15 mouse cellular contexts compared by ENCODE assay signal in genomic region chr9:50721061-50721460, GRCm38 (mm10). TPM values are rescaled to one million over a fixed set of nuclear protein-coding genes. Genes with fewer than 3 reads are reported as not detected.
DNase-seq lines count a peak whose midpoint lies in the region; ATAC-seq and TF ChIP-seq lines count a peak whose summit lies in the region.
"Had no signal": no experiment of that assay in that cellular context is flagged by ENCODE, and none has a peak within 500 bp of the region (broad histone marks: within the 10 kb centered on the region; RNA-seq: fewer than 3 reads in every experiment).

No protein-coding gene starts in this region.

- peaks cover 32% of the 10 kb centered on the region for H3K4me1 ChIP-seq in heart, embryonic 10.5 days
- peaks cover 2% of the 10 kb centered on the region for H3K4me1 ChIP-seq in heart, adult 2 months (ENCODE audit: control insufficient read depth, insufficient read depth, low read length)
- H3K4me1 ChIP-seq in embryonic facial prominence, embryonic 12.5 days = peaks cover 32% of the 10 kb centered on the region

- no peak for TF ChIP-seq EP300 in heart, adult 2 months (IDR thresholded peaks at IDR 0.05; ENCODE audit: insufficient read depth, low read depth, low read length)

- no peaks in the 10 kb centered on the region for H3K9me3 ChIP-seq in heart, embryonic 10.5 days
- H3K9me3 ChIP-seq in embryonic facial prominence, embryonic 12.5 days = no peaks in the 10 kb centered on the region
- H3K9me3 ChIP-seq: forebrain, embryonic 10.5 days; hindbrain, embryonic 12.5 days; midbrain, embryonic 10.5 days had no signal

- no peak for DNase-seq in heart, embryonic 10.5 days (ENCODE audit: low spot score)
- no peak for DNase-seq in heart, adult 2 months
- DNase-seq in layer of hippocampus, adult 2 months (ENCODE audit: low spot score in 2 of 2) = no peak
- no peak for DNase-seq in layer of hippocampus, adult 9-10 months (ENCODE audit: low spot score)
- peak; percentile 43 for DNase-seq in adrenal gland, postnatal 14 days
- no peak for DNase-seq in urinary bladder, postnatal 14 days (ENCODE audit: low spot score)
- DNase-seq: cerebellum, postnatal 36 days; gastrocnemius, postnatal 10 days; lung, adult 18-20 months; right cerebral cortex, adult 18-20 months; thymus, adult 18-20 months had no signal

- intact Hi-C loops in heart, adult 2 months (cut with DNase I) = loop anchor here (5.0 kb wide), 1 partner anchor 1106 kb away; no protein-coding TSS in a partner anchor

- H3K27ac ChIP-seq in heart, embryonic 10.5 days = peak overlapping the region; percentile 11; the same call in 1 of the 2 replicates
- no peak overlapping the region for H3K27ac ChIP-seq in heart, adult 2 months
- H3K27ac ChIP-seq in layer of hippocampus, adult 2 months = peak overlapping the region; percentile 51; the same call in 1 of the 2 replicates
- 0 out of 2 replicates have a peak overlapping the region, but pooled peaks have one; percentile 4 for H3K27ac ChIP-seq in embryonic facial prominence, embryonic 12.5 days
- H3K27ac ChIP-seq: forebrain, embryonic 10.5 days; hindbrain, embryonic 12.5 days; midbrain, embryonic 10.5 days had no signal

- H3K9ac ChIP-seq in heart, adult 2 months (ENCODE audit: low read depth, low read length) = no peak overlapping the region
- no peak overlapping the region for H3K9ac ChIP-seq in embryonic facial prominence, embryonic 12.5 days
- H3K9ac ChIP-seq: hindbrain, embryonic 12.5 days had no signal

- WGBS in heart, embryonic 10.5 days = 27% methylated on average over 12 of the region's 12 CpGs
- 48% methylated on average over 12 of the region's 12 CpGs for WGBS in heart, adult 2 months
- WGBS in embryonic facial prominence, embryonic 12.5 days = 32% methylated on average over 12 of the region's 12 CpGs

- H3K79me2 ChIP-seq in heart, adult 2 months (replicated peaks; ENCODE audit: control insufficient read depth, insufficient read depth, low read length) = no peaks in the 10 kb centered on the region

- TF ChIP-seq CTCF in heart, adult 2 months (IDR thresholded peaks at IDR 0.05) = no peak
- TF ChIP-seq CTCF in layer of hippocampus, adult 2 months (conservative IDR thresholded peaks at IDR 0.05) = no peak

- ATAC-seq in embryonic facial prominence, embryonic 12.5 days (ENCODE audit: insufficient number of reproducible peaks, insufficient read depth, low FRiP score, low TSS enrichment) = no peak

- H3K4me2 ChIP-seq in embryonic facial prominence, embryonic 12.5 days (replicated peaks) = no peak overlapping the region
- H3K4me2 ChIP-seq: hindbrain, embryonic 12.5 days had no signal

- no peaks in the 10 kb centered on the region for H3K36me3 ChIP-seq in heart, embryonic 10.5 days
- 0 out of 2 replicates have a peak, but pooled peaks cover 2% of the 10 kb centered on the region for H3K36me3 ChIP-seq in heart, adult 2 months (ENCODE audit: control insufficient read depth, insufficient read depth, low read length)
- H3K36me3 ChIP-seq in embryonic facial prominence, embryonic 12.5 days = no peaks in the 10 kb centered on the region
- H3K36me3 ChIP-seq: midbrain, embryonic 10.5 days had no signal

- H3K4me3 ChIP-seq in heart, embryonic 10.5 days = no peak overlapping the region
- no peak overlapping the region for H3K4me3 ChIP-seq in heart, adult 2 months
- H3K4me3 ChIP-seq in layer of hippocampus, adult 2 months = no peak overlapping the region
- no peak overlapping the region for H3K4me3 ChIP-seq in embryonic facial prominence, embryonic 12.5 days
- H3K4me3 ChIP-seq: forebrain, embryonic 10.5 days; hindbrain, embryonic 12.5 days; midbrain, embryonic 10.5 days had no signal

- H3K27me3 ChIP-seq in heart, embryonic 10.5 days (ENCODE audit: insufficient read depth, poor library complexity, severe bottlenecking) = no peaks in the 10 kb centered on the region
- H3K27me3 ChIP-seq in heart, adult 2 months (ENCODE audit: control insufficient read depth, insufficient read depth, low read length) = no peaks in the 10 kb centered on the region
- H3K27me3 ChIP-seq in embryonic facial prominence, embryonic 12.5 days = no peaks in the 10 kb centered on the region
- H3K27me3 ChIP-seq: hindbrain, embryonic 12.5 days had no signal

- TF ChIP-seq POLR2A in heart, adult 2 months (IDR thresholded peaks at IDR 0.05; ENCODE audit: insufficient read depth, low read depth, low read length) = no peak

RNA-seq across cellular contexts. Expression of gene Dixdc1, which starts 18.3 kb away (rescaled TPM):
- polyA plus RNA-seq in heart, embryonic 10.5 days (2016; fragmentation: Nextera tagmentation; extraction: Ambion mirVana) = 5.3 and 7.6 TPM in 2 replicates
- total RNA-seq in heart, adult 2 months (2021) = 1 to 10 TPM; 3.4 to 5.4 TPM
- 2.6 and 4.9 TPM in 2 replicates for polyA plus RNA-seq in heart, adult 2 months (2012; rRNA removed)
- 10 to 100 TPM; 80.1 to 87.4 TPM for total RNA-seq in layer of hippocampus, adult 2 months (2021)
- 8.4 and 9.5 TPM in 2 replicates for total RNA-seq in adrenal gland, postnatal 14 days (2021)
- 20.2 and 20.8 TPM in 2 replicates for polyA plus RNA-seq in embryonic facial prominence, embryonic 12.5 days (2016; fragmentation: Nextera tagmentation; extraction: Ambion mirVana)

RNA-seq across cellular contexts. Expression of gene 2310030G06Rik, which starts 25.3 kb away (rescaled TPM):
- 8.4 TPM in 2 replicates for polyA plus RNA-seq in heart, embryonic 10.5 days (2016; fragmentation: Nextera tagmentation; extraction: Ambion mirVana)
- total RNA-seq in heart, adult 2 months (2021) = 1 to 10 TPM; 2.9 to 4.3 TPM
- 5.6 and 7.4 TPM in 2 replicates for polyA plus RNA-seq in heart, adult 2 months (2012; rRNA removed)
- total RNA-seq in layer of hippocampus, adult 2 months (2021) = 1 to 10 TPM in 1 of 2 experiments, under 1 TPM in 1; 0.87 to 1.9 TPM
- total RNA-seq in adrenal gland, postnatal 14 days (2021) = 6.6 and 6.9 TPM in 2 replicates
- 4.5 and 4.6 TPM in 2 replicates for polyA plus RNA-seq in embryonic facial prominence, embryonic 12.5 days (2016; fragmentation: Nextera tagmentation; extraction: Ambion mirVana)

RNA-seq across cellular contexts. Expression of gene Cryab, which starts 30.1 kb away (rescaled TPM):
- 483 and 791 TPM in 2 replicates for polyA plus RNA-seq in heart, embryonic 10.5 days (2016; fragmentation: Nextera tagmentation; extraction: Ambion mirVana)
- 1,000 to 10,000 TPM; 2,783 to 3,339 TPM for total RNA-seq in heart, adult 2 months (2021)
- 3,110 and 4,349 TPM in 2 replicates for polyA plus RNA-seq in heart, adult 2 months (2012; rRNA removed)
- 100 to 1,000 TPM; 117 to 119 TPM for total RNA-seq in layer of hippocampus, adult 2 months (2021)
- total RNA-seq in adrenal gland, postnatal 14 days (2021) = 21.4 and 29.2 TPM in 2 replicates
- polyA plus RNA-seq in embryonic facial prominence, embryonic 12.5 days (2016; fragmentation: Nextera tagmentation; extraction: Ambion mirVana) = 25.4 and 36.0 TPM in 2 replicates

RNA-seq across cellular contexts. Expression of gene Hspb2, which starts 31.1 kb away (rescaled TPM):
- 227 and 370 TPM in 2 replicates for polyA plus RNA-seq in heart, embryonic 10.5 days (2016; fragmentation: Nextera tagmentation; extraction: Ambion mirVana)
- 100 to 1,000 TPM; 131 to 139 TPM for total RNA-seq in heart, adult 2 months (2021)
- 201 and 224 TPM in 2 replicates for polyA plus RNA-seq in heart, adult 2 months (2012; rRNA removed)
- total RNA-seq in layer of hippocampus, adult 2 months (2021) = under 1 TPM; 0.51 to 0.79 TPM
- total RNA-seq in adrenal gland, postnatal 14 days (2021) = 1.5 and 1.9 TPM in 2 replicates
- 8.5 and 10.1 TPM in 2 replicates for polyA plus RNA-seq in embryonic facial prominence, embryonic 12.5 days (2016; fragmentation: Nextera tagmentation; extraction: Ambion mirVana)

RNA-seq across cellular contexts. Expression of gene Fdxacb1, which starts 47.0 kb away (rescaled TPM):
- polyA plus RNA-seq in heart, embryonic 10.5 days (2016; fragmentation: Nextera tagmentation; extraction: Ambion mirVana) = 10.6 and 12.2 TPM in 2 replicates
- total RNA-seq in heart, adult 2 months (2021) = 1 to 10 TPM; 4.7 to 5.1 TPM
- 3.4 and 5.2 TPM in 2 replicates for polyA plus RNA-seq in heart, adult 2 months (2012; rRNA removed)
- 1 to 10 TPM; 5.5 to 6.3 TPM for total RNA-seq in layer of hippocampus, adult 2 months (2021)
- total RNA-seq in adrenal gland, postnatal 14 days (2021) = 5.7 and 6.4 TPM in 2 replicates
- polyA plus RNA-seq in embryonic facial prominence, embryonic 12.5 days (2016; fragmentation: Nextera tagmentation; extraction: Ambion mirVana) = 10.5 and 12.5 TPM in 2 replicates

Comparison
In these comparisons a context has a peak if more than half of its experiments do, and no peak if none do; other contexts are left out.
1. RNA of gene Cryab, which starts 30.1 kb away (total RNA-seq): 2,783 to 3,339 TPM in heart, adult 2 months; 117 to 119 TPM in layer of hippocampus, adult 2 months and 21.4 to 29.2 TPM in adrenal gland, postnatal 14 days; every median in the first group is over 10 times any median in the second.